Mouse (Mus musculus) ZHBTc4 (cell line): Measurements from ENCODE around the gene Polr1d.

Source experiments
- DNase-seq: peaks from one replicate; pipeline ENCODE4 v3.0.0-alpha.2; 2011; ENCODE audit warnings: low read depth, low spot score

Polr1d gene

DNA sequence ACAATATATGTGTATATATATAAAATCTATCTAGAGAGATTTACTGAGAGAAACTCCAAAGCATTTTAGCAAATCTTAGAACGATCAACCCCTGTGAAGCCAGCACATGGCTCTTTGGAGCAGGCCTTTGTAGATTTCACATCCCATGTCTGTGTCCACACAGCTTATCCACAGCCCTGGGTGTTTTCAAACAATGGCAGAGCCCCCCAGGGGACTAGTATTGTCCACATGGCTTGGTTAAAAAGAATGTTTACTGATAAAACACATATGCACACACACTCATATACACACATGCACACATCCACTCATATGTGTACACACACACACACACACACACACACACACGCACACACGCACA lies 58.2 kb downstream of the Polr1d start:
- DNase-seq = no peak

DNA sequence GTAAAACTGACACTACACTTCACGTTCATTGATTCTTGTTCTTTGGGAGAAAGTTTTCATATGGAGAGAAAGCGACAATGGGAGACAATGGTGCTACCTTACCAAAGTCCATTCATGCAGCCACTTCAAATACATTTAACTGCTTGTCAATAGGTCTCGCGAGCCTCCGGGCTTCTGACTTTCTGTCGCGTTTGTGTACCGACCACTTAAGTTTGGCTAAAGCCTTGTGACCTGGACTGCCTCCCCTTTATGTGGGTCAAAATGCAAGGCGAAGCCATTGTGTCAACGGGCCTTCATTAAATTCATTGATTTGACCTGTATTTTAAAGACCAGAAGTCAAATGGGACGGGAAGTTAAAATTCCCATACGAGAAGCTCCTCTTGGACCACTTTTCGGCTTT lies 59.1 kb downstream of the Polr1d start:
- peak; percentile 23 for DNase-seq

DNA sequence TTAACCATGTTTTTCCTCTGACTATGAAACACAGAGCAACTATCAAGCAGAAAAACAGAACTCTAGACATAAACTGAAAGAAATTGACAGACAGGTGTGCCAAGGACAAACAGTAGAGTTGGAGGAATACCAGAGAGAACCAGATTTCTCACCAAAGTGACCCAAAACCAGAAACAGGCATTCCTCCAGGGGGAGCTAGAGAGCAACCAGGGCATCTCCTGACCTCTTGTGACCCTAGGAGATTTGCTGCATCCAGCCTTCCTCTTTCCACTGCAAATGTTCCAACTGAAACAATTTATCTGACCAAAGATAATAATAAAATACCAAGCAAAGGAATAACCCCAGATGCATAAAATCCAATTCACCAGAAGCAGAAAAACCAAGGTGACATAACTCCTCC lies 70.5 kb downstream of the Polr1d start:
- DNase-seq = peak; percentile 53

DNA sequence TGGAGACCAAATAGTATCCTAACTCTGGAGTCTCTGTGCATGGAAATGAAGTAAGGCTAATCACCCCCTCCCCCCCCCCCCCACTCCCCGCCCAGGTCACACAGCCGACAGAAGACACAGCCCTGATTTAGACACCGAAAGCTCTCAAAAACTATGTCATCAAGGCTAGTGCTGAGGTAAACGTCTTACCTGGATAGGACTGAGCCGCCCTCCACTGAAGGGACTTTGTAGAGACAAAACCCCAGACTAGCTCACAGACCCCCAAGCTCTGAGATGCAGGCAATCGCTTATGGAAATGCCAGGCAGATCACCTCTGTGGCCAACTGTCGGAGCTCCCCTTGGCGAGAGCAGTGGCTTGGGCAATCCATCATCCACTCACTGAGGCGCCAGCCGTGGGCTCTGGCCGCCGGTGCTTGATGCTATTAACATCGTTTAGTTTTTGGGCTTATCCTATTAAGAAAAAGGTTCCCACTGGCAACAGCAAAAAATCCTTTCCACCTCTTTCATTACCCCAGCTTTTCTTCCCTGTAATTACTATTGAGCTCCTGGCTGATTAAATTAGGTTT lies 78.0 kb downstream of the Polr1d start:
- peak; percentile 26 for DNase-seq

DNA sequence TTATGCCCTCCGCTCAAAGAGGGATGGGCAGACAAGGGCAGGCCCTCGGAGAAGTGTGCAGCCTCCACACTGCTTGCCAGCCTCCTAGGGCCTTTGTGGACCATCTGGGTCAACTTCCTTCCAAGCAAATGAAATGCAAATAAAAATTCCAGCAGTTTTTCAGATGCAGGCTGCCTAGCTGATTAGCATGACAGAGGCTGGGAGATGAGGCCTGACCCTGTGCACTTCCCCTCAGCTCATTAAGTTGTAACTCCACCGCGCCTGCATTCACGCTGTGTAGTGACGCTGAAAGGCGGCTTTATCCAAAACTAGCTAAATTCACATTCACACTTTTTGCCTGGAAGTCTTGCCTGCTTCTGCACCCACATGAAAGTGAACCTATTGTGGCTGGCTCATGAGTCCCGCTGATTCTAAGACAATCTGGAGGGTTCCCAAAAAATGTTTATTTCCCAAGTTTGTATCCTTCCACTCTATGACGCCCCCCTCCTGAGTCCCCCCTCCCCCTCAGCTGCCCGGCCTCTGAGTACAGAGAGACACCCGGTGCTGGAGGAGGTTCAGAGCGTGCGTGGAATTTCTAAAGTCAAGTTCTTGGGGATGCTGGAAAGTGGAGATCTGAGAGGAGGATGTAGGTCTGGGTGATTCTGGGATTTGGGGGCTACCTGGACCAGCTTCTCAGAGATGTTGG lies 78.7 kb downstream of the Polr1d start:
- peak; percentile 92 for DNase-seq

DNA sequence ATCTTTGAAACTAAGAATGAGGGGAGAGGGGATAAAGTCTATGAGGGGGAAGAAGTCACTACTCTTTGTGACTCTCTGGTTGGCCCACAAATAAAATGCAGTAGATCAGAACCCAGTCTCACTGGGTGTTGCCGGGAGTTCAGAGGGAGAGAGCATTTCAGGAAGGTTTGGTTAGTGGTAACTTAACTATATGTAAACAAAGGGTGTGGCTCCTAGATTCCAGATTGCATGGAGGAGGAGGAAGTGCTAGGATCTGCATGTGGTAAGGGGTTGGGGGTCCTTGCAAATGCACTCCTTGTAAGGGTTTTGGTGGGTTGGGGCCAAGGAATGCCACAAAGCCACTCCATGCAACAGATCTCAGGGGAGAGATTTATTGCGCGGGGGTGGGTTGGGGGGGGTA lies 79.5 kb downstream of the Polr1d start:
- peak; percentile 31 for DNase-seq

DNA sequence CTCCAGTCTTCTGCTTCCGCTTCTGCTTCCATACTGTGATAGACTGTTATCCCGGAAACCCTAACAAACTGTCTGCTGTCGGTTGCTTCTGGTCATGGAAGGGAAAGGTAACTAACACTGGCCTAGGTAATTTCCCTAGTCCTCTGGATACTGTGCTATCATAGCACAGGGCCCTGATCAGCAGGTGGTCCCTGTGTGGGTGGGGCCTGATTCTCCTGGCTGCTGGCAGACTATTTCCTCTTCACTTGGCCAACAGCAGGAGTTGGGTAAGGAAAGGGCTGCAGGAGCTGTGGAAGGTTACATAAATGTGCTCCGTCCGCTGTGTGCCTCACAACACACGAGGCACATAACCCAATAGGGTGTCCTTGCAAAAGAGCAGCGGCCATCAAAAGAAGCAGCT lies 80.6 kb downstream of the Polr1d start:
- peak; percentile 42 for DNase-seq

DNA sequence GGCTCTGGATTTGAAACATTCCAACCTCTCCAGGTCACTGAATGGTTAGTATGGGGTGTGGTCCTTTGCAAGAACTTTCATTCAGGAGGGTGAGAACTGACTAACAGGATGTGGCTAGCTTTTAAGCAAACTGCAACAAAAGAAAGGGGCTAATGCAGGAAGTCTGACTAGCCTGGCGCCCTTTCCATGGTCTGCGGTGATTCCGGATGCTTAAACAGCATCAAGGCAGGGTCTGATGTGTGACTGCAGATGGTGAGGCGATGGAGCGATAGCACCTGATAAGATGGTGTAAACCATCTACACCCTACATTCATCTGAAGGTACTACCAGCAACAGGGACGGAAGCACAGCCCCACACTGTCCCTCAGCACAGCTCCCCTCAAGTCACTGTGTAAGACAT lies 82.5 kb downstream of the Polr1d start:
- DNase-seq = peak; percentile 47

DNA sequence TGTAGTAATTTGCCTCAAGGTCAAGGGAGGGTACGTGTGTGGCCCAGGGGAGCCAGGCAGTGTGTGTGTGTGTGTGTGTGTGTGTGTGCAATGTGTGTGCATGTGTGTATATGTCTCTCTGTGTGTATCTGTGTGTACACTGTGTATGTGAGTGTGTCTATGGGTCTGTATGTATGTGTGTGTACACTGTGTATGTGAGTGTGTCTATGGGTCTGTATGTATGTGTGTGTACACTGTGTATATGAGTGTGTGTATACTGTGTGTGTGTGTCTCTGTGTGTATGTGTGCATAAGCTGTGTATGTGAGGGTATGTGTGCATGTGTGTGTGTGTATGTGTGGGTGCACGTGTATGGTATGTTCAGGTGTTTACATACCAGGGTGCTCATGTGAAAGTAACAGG lies 82.9 kb downstream of the Polr1d start:
- DNase-seq = no peak
